Mouse (Mus musculus) neural tube, embryonic 12.5 days (tissue): ENCODE measurements around the gene C130032M10Rik. TPM values are rescaled to one million over a fixed set of nuclear protein-coding genes. Genes with fewer than 3 reads are reported as not detected.

Experiments used
- polyA plus RNA-seq: library from polyadenylated mRNA; unstranded; fragments of >200 nt; fragmentation: Nextera tagmentation; extraction: Ambion mirVana; gene quantifications from 2 replicates; pipeline ENCODE4 v1.2.1, GENCODE M21; 2016

The C130032M10Rik gene
- polyA plus RNA-seq, 1 experiment from 2014 or later = 0.28 TPM

Other genes starting within 250 kb of the C130032M10Rik start
- gene Bcl2a1c, start 185.6 kb upstream of the C130032M10Rik start, polyA plus RNA-seq = not detected in 2 replicates
- gene Crtap, start 125.0 kb upstream of the C130032M10Rik start, polyA plus RNA-seq = 41.3 and 42.8 TPM in 2 replicates
- 22.4 and 24.5 TPM in 2 replicates for gene Glb1, start 114.6 kb upstream of the C130032M10Rik start, polyA plus RNA-seq
- gene Tmppe, start 114.6 kb upstream of the C130032M10Rik start, polyA plus RNA-seq = 8.0 and 8.4 TPM in 2 replicates
- not detected in 2 replicates for gene Ccr4, start 10.8 kb upstream of the C130032M10Rik start, polyA plus RNA-seq
- gene Trim71, start 48.7 kb downstream of the C130032M10Rik start, polyA plus RNA-seq = 0.98 and 1.4 TPM in 2 replicates
- gene Cnot10, start 124.5 kb downstream of the C130032M10Rik start, polyA plus RNA-seq = 63.8 and 64.3 TPM in 2 replicates
- 147 and 154 TPM in 2 replicates for gene Dync1li1, start 173.1 kb downstream of the C130032M10Rik start, polyA plus RNA-seq
- 22.3 and 24.6 TPM in 2 replicates for gene Cmtm6, start 215.4 kb downstream of the C130032M10Rik start, polyA plus RNA-seq